Mouse (Mus musculus) brain, embryonic 14.5 days (tissue): ENCODE results near the gene Ccdc15.

ENCODE experiments used
- CTCF ChIP-seq: fragments of 200-500 bp; IDR thresholded peaks from 2 replicates; pipeline ENCODE4 v1.5.1; 2012; ENCODE audit warnings: inconsistent platforms, mild to moderate bottlenecking, moderate library complexity, borderline replicate concordance; ENCODE audit not compliant: insufficient read depth, insufficient read length; ENCODE audit errors: extremely low read depth
- POLR2A ChIP-seq: fragments of 200-500 bp; IDR thresholded peaks from 2 replicates; pipeline ENCODE4 v1.6.1; 2012; ENCODE audit warnings: mild to moderate bottlenecking, inconsistent platforms, borderline replicate concordance; ENCODE audit not compliant: poor library complexity, insufficient read depth, insufficient read length, severe bottlenecking; ENCODE audit errors: extremely low read depth

DNA sequence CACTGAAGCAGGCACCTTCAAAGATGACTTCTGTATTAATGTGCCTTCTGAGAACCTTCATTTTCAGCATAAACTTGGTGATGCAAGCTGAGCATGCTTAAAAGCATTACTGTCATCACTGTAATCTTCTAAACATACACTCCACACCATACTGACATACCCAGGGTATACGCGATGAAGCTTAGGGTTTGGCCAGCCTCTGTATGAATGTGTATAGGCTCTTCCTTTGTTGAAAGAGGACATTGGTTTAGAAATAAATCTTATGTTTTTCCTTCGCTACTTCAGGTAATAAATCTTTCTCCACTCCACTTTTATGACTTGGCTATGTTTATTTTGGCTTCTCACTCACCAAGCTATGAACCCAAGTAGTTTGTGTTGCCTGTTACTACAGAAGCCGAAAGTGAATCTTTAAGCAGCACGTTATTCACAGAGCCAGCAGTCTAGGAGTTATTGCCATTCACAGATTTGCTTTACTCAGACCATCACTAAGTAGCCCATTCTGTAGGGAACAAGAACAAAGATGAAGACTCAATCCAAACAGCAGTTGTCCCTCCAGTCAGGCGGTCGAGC is 23.1 kb upstream of the Ccdc15 start:
- no peak for TF ChIP-seq POLR2A
- no peak for TF ChIP-seq CTCF
